8 mouse cellular contexts compared by ENCODE assay signal in genomic region chr19:3680732-3681131, GRCm38 (mm10). TPM values are rescaled to one million over a fixed set of nuclear protein-coding genes. Genes with fewer than 3 reads are reported as not detected.
DNase-seq lines count a peak whose midpoint lies in the region; ATAC-seq and TF ChIP-seq lines count a peak whose summit lies in the region.

No protein-coding gene starts in this region.

- H3K9me3 ChIP-seq in forebrain, embryonic 13.5 days (replicated peaks): no peaks in the 10 kb centered on the region
- H3K9me3 ChIP-seq in forebrain, embryonic 11.5 days (ENCODE audit: control insufficient read depth, low read length): no peaks in the 10 kb centered on the region
- H3K9me3 ChIP-seq in midbrain, embryonic 14.5 days (ENCODE audit: control insufficient read depth, low read length): no peaks in the 10 kb centered on the region
- no peaks in the 10 kb centered on the region for H3K9me3 ChIP-seq in midbrain, embryonic 16.5 days (replicated peaks; ENCODE audit: control insufficient read depth, low read length, poor library complexity, severe bottlenecking)
- H3K9me3 ChIP-seq in stomach, embryonic 15.5 days: no peaks in the 10 kb centered on the region

- no peak for TF ChIP-seq CTCF in kidney, adult 2 months (conservative IDR thresholded peaks at IDR 0.05; ENCODE audit: insufficient read depth, insufficient read length, low read depth, low read length)

- H3K27me3 ChIP-seq in forebrain, embryonic 13.5 days: no peaks in the 10 kb centered on the region
- no peaks in the 10 kb centered on the region for H3K27me3 ChIP-seq in forebrain, embryonic 11.5 days (ENCODE audit: control insufficient read depth, insufficient read depth, low read length)
- peaks cover 2% of the 10 kb centered on the region; the same call in 1 of the 2 replicates for H3K27me3 ChIP-seq in midbrain, embryonic 14.5 days (ENCODE audit: control insufficient read depth, insufficient read depth, low read length)
- no peaks in the 10 kb centered on the region for H3K27me3 ChIP-seq in midbrain, embryonic 16.5 days (ENCODE audit: control insufficient read depth, insufficient read depth, low read depth, low read length)
- no peaks in the 10 kb centered on the region for H3K27me3 ChIP-seq in kidney, adult 2 months (replicated peaks; ENCODE audit: control insufficient read depth, insufficient read depth, low read length)
- no peaks in the 10 kb centered on the region for H3K27me3 ChIP-seq in stomach, embryonic 15.5 days (replicated peaks)

- H3K4me1 ChIP-seq in forebrain, embryonic 13.5 days: peaks cover 38% of the 10 kb centered on the region
- peaks cover 13% of the 10 kb centered on the region; the same call in 1 of the 2 replicates for H3K4me1 ChIP-seq in forebrain, embryonic 11.5 days (replicated peaks; ENCODE audit: control insufficient read depth, insufficient read depth, low read length)
- H3K4me1 ChIP-seq in midbrain, embryonic 14.5 days (ENCODE audit: control insufficient read depth, insufficient read depth, low read length): peaks cover 9% of the 10 kb centered on the region
- peaks cover 4% of the 10 kb centered on the region; the same call in 1 of the 2 replicates for H3K4me1 ChIP-seq in midbrain, embryonic 16.5 days (ENCODE audit: control insufficient read depth, insufficient read depth, low read length)
- peaks cover 33% of the 10 kb centered on the region for H3K4me1 ChIP-seq in kidney, adult 2 months (ENCODE audit: control insufficient read depth, insufficient read depth, low read length)
- H3K4me1 ChIP-seq in stomach, embryonic 15.5 days: peaks cover 50% of the 10 kb centered on the region

- WGBS in forebrain, embryonic 13.5 days: 90% methylated on average over 7 of the region's 7 CpGs
- WGBS in forebrain, embryonic 11.5 days: 92% methylated on average over 7 of the region's 7 CpGs
- 74% methylated on average over 7 of the region's 7 CpGs for WGBS in midbrain, embryonic 14.5 days
- 78% methylated on average over 7 of the region's 7 CpGs for WGBS in midbrain, embryonic 16.5 days
- WGBS in kidney, adult 2 months: 41% methylated on average over 7 of the region's 7 CpGs
- 70% methylated on average over 7 of the region's 7 CpGs for WGBS in stomach, embryonic 15.5 days

- H3K9ac ChIP-seq in forebrain, embryonic 13.5 days: no peak overlapping the region; the same call in 1 of the 2 replicates
- no peak overlapping the region for H3K9ac ChIP-seq in forebrain, embryonic 11.5 days (ENCODE audit: low read length)
- H3K9ac ChIP-seq in midbrain, embryonic 14.5 days (replicated peaks; ENCODE audit: low read length): no peak overlapping the region
- no peak overlapping the region for H3K9ac ChIP-seq in midbrain, embryonic 16.5 days (ENCODE audit: low read depth, low read length)
- H3K9ac ChIP-seq in stomach, embryonic 15.5 days: no peak overlapping the region

- no peak for DNase-seq in forebrain, embryonic 11.5 days (ENCODE audit: low spot score)
- peak; percentile 9 for DNase-seq in midbrain, embryonic 14.5 days
- DNase-seq in kidney, adult 2 months: peak; percentile 74
- no peak for DNase-seq in urinary bladder, postnatal 10 days (ENCODE audit: low spot score)
- DNase-seq in testis, postnatal 10 days (ENCODE audit: low spot score): no peak

- no peak for ATAC-seq in forebrain, embryonic 13.5 days
- no peak for ATAC-seq in forebrain, embryonic 11.5 days (replicated peaks; ENCODE audit: low FRiP score)
- no peak for ATAC-seq in midbrain, embryonic 14.5 days (ENCODE audit: low FRiP score, low TSS enrichment)
- no peak for ATAC-seq in midbrain, embryonic 16.5 days
- ATAC-seq in stomach, embryonic 15.5 days (ENCODE audit: insufficient read depth, low FRiP score, low read depth): no peak

- no peak overlapping the region for H3K4me3 ChIP-seq in forebrain, embryonic 13.5 days
- no peak overlapping the region for H3K4me3 ChIP-seq in forebrain, embryonic 11.5 days (ENCODE audit: low read depth, low read length)
- no peak overlapping the region for H3K4me3 ChIP-seq in midbrain, embryonic 14.5 days (replicated peaks; ENCODE audit: low read depth, low read length)
- H3K4me3 ChIP-seq in midbrain, embryonic 16.5 days (ENCODE audit: low read depth, low read length): no peak overlapping the region
- H3K4me3 ChIP-seq in kidney, adult 2 months (ENCODE audit: insufficient read depth, low read depth, low read length): no peak overlapping the region
- H3K4me3 ChIP-seq in stomach, embryonic 15.5 days (replicated peaks): no peak overlapping the region

- peak overlapping the region; percentile 37 for H3K27ac ChIP-seq in forebrain, embryonic 13.5 days
- no peak overlapping the region for H3K27ac ChIP-seq in forebrain, embryonic 11.5 days (ENCODE audit: low read depth, low read length)
- H3K27ac ChIP-seq in midbrain, embryonic 14.5 days (replicated peaks; ENCODE audit: low read depth, low read length): no peak overlapping the region
- no peak overlapping the region for H3K27ac ChIP-seq in midbrain, embryonic 16.5 days (ENCODE audit: low read length)
- peak overlapping the region; percentile 54 for H3K27ac ChIP-seq in kidney, adult 2 months (ENCODE audit: insufficient read depth, low read depth, low read length)
- H3K27ac ChIP-seq in stomach, embryonic 15.5 days: peak overlapping the region; percentile 87

- H3K36me3 ChIP-seq in forebrain, embryonic 13.5 days (ENCODE audit: poor library complexity, severe bottlenecking): no peaks in the 10 kb centered on the region
- H3K36me3 ChIP-seq in forebrain, embryonic 11.5 days (ENCODE audit: control insufficient read depth, insufficient read depth, low read length): no peaks in the 10 kb centered on the region
- no peaks in the 10 kb centered on the region for H3K36me3 ChIP-seq in midbrain, embryonic 14.5 days (ENCODE audit: control insufficient read depth, insufficient read depth, low read length)
- H3K36me3 ChIP-seq in midbrain, embryonic 16.5 days (ENCODE audit: control insufficient read depth, insufficient read depth, low read length): no peaks in the 10 kb centered on the region
- H3K36me3 ChIP-seq in kidney, adult 2 months (ENCODE audit: control insufficient read depth, insufficient read depth, low read length): no peaks in the 10 kb centered on the region
- H3K36me3 ChIP-seq in stomach, embryonic 15.5 days: no peaks in the 10 kb centered on the region

- TF ChIP-seq POLR2A in kidney, adult 2 months (IDR thresholded peaks at IDR 0.05; ENCODE audit: low read depth, low read length): no peak

- no peak overlapping the region for H3K4me2 ChIP-seq in forebrain, embryonic 13.5 days
- H3K4me2 ChIP-seq in forebrain, embryonic 11.5 days (ENCODE audit: low read depth, low read length, severe bottlenecking): no peak overlapping the region
- H3K4me2 ChIP-seq in midbrain, embryonic 14.5 days (ENCODE audit: low read length): no peak overlapping the region
- no peak overlapping the region for H3K4me2 ChIP-seq in midbrain, embryonic 16.5 days (ENCODE audit: low read length)
- H3K4me2 ChIP-seq in stomach, embryonic 15.5 days: peak overlapping the region; percentile 35; the same call in 1 of the 2 replicates

RNA-seq across cellular contexts. Expression of gene Lrp5, which starts 5.6 kb away (rescaled TPM):
- polyA plus RNA-seq in forebrain, embryonic 13.5 days (2015; fragmentation: Nextera tagmentation; extraction: Ambion mirVana): 2.0 and 2.2 TPM in 2 replicates
- polyA plus RNA-seq in forebrain, embryonic 11.5 days (2014; fragmentation: Nextera tagmentation; extraction: Ambion mirVana): 4.7 and 5.2 TPM in 2 replicates
- 1.1 and 1.3 TPM in 2 replicates for polyA plus RNA-seq in midbrain, embryonic 14.5 days (2014; fragmentation: Nextera tagmentation; extraction: Ambion mirVana)
- polyA plus RNA-seq in midbrain, embryonic 16.5 days (2015; fragmentation: Nextera tagmentation; extraction: Ambion mirVana): 0.89 and 0.92 TPM in 2 replicates
- 33.9 and 34.2 TPM in 2 replicates for polyA plus RNA-seq in kidney, adult 2 months (2012; rRNA removed)
- 5.3 and 6.2 TPM in 2 replicates for polyA plus RNA-seq in stomach, embryonic 15.5 days (2015; fragmentation: Nextera tagmentation; extraction: Ambion mirVana)

RNA-seq across cellular contexts. Expression of gene 1810055G02Rik, which starts 27.4 kb away (rescaled TPM):
- polyA plus RNA-seq in forebrain, embryonic 13.5 days (2015; fragmentation: Nextera tagmentation; extraction: Ambion mirVana): 27.8 and 32.6 TPM in 2 replicates
- 42.3 and 52.1 TPM in 2 replicates for polyA plus RNA-seq in forebrain, embryonic 11.5 days (2014; fragmentation: Nextera tagmentation; extraction: Ambion mirVana)
- polyA plus RNA-seq in midbrain, embryonic 14.5 days (2014; fragmentation: Nextera tagmentation; extraction: Ambion mirVana): 31.4 and 33.7 TPM in 2 replicates
- polyA plus RNA-seq in midbrain, embryonic 16.5 days (2015; fragmentation: Nextera tagmentation; extraction: Ambion mirVana): 33.3 and 33.4 TPM in 2 replicates
- 18.8 and 23.3 TPM in 2 replicates for polyA plus RNA-seq in kidney, adult 2 months (2012; rRNA removed)
- 31.6 and 35.9 TPM in 2 replicates for polyA plus RNA-seq in stomach, embryonic 15.5 days (2015; fragmentation: Nextera tagmentation; extraction: Ambion mirVana)

Comparison
In these comparisons a context has a peak if more than half of its experiments do, and no peak if none do; other contexts are left out.
1. H3K27ac ChIP-seq: peak in forebrain, embryonic 13.5 days (single experiment), kidney, adult 2 months (single experiment) and stomach, embryonic 15.5 days (single experiment); none in forebrain, embryonic 11.5 days (single experiment), midbrain, embryonic 14.5 days (single experiment) and midbrain, embryonic 16.5 days (single experiment).
2. DNase-seq: peak in midbrain, embryonic 14.5 days (single experiment) and kidney, adult 2 months (single experiment); none in forebrain, embryonic 11.5 days (single experiment), urinary bladder, postnatal 10 days (single experiment) and testis, postnatal 10 days (single experiment).